Mouse (Mus musculus) testis, adult 2 months (tissue): ENCODE results near the gene Wdr77.
"Not testable (repeated sequence)": the region's sequence is repeated elsewhere in the genome, so short reads cannot be mapped to it uniquely, and the experiment has no call there.

Experiments used
- CTCF ChIP-seq: fragments of 200-500 bp; IDR thresholded peaks from 2 replicates; pipeline ENCODE4 v1.5.1; 2012; ENCODE audit warnings: low read depth, mild to moderate bottlenecking, inconsistent platforms, low read length, moderate library complexity; ENCODE audit not compliant: control insufficient read depth, insufficient read depth, insufficient replicate concordance
- POLR2A ChIP-seq: fragments of 200-500 bp; IDR thresholded peaks from 2 replicates; pipeline ENCODE4 v1.6.1; 2012; ENCODE audit warnings: low read depth, mild to moderate bottlenecking, inconsistent platforms, low read length, moderate library complexity; ENCODE audit not compliant: control insufficient read depth

DNA sequence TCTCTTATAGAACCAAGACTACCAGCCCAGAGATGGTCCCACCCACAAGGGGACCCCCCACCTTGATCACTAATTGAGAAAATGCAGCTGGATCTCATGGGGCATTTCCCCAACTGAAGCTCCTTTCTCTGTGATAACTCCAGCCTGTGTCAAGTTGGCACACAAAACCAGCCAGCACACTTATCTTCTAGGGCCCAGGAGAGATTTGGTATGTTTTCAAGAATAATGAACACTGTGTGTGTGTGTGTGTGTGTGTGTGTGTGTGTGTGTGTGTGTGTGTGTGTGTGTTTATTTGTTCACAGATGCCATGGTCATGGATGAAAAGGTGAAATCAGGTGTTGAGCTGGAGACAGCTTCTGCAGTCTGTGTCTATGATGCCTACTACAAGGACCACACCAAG, 42.7 kb upstream of the Wdr77 start:
- not testable (repeated sequence) for TF ChIP-seq CTCF, POLR2A
